Mouse (Mus musculus) activated CD4-positive, CD25-positive, alpha-beta regulatory T cell, adult 4 months (primary cell): ENCODE results near the gene Sncb. TPM values are rescaled to one million over a fixed set of nuclear protein-coding genes. Genes with fewer than 3 reads are reported as not detected.
"Not testable (repeated sequence)": the region's sequence is repeated elsewhere in the genome, so short reads cannot be mapped to it uniquely, and the experiment has no call there.

Experiments used
- ATAC-seq: one replicate; pipeline ENCODE4 v1.8.0; 2017
- polyA plus RNA-seq, 2 experiments: library from polyadenylated mRNA; unstranded; fragments of 100-300 nt; shearing (Covaris generic); gene quantifications; one replicate each; pipeline ENCODE4 v1.2.1; 2017

Gene Sncb
- under 1 TPM; 0.33 to 0.62 TPM for polyA plus RNA-seq

DNA sequence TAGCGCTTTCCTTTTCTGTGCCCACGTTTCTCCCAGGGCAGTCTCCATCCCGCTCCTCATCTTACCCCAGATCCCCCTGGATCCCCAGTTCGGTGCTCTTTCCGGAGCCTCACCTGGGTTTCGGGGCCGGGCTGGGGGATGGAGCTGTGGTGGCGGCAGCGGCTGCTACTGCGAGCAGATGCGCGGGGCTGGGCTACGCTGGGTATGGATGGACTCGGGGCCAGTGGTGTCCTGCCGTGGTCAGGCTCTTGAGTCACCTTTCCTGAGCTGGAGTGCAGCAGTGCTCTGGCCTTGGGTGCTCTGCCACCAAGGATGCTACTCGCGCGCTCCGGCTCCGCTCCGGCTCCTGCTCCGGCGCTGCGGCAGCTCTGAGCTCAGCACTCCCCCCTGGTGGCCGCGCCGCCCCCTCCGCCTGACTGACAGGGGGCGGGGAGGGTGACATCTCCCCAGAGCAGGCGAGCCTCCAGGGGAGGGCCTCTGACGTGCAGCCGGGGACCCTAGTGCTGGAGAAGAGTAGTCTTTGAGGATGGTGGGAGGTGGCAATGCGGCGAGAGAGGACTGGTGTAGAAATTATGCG is at the start of gene Sncb:
TSS of gene Sncb (minus strand) at position 404 of the 577 bp plus-strand sequence.
- peak; percentile 65 for ATAC-seq

GRCm38 (mm10) chr13:54813381-54813780 is 47.0 kb upstream of the Sncb start:
- ATAC-seq: no peak

DNA sequence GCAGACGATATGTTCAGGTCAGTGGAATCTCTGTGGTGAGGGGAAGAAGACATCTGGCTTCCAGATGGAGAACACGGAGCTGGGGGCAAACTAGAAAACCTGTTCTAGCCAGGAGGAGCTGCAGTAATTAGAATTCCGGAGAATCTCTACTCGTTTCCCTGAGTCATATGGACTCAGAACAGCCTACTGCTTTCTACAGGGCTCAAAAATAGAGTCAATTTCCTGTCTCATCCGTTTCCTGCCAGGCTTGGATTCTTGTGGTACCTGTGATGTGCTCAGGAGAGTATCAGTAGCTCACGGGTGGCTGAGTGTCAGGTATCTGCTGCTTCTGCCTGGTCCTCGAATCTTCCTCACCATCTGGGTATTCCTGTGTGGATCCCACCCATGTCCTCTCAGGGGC is 45.1 kb upstream of the Sncb start:
- no peak for ATAC-seq

DNA sequence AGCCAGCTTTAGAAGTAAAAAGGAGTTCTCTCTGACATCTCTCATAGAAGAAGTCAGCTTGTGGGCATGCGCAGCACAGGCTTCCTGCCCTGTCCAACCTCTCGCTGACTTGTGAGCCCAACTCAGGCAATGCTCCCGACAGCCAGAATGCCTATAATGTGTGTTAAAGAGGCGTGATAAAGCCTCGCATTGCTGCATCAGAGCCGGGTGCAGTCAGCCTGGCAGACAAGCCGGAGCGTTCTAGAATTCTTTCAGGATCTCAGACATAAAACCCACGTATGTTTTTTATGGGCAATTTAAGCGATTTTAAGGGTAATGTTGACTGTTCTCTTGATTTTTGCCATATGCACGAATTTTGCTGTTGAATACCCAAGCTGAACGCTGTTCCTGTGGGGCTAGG is 41.7 kb upstream of the Sncb start:
- no peak for ATAC-seq

- no peak for ATAC-seq
Measured at GRCm38 (mm10) chr13:54806434-54806976, 40.1 kb upstream of the Sncb start.

DNA sequence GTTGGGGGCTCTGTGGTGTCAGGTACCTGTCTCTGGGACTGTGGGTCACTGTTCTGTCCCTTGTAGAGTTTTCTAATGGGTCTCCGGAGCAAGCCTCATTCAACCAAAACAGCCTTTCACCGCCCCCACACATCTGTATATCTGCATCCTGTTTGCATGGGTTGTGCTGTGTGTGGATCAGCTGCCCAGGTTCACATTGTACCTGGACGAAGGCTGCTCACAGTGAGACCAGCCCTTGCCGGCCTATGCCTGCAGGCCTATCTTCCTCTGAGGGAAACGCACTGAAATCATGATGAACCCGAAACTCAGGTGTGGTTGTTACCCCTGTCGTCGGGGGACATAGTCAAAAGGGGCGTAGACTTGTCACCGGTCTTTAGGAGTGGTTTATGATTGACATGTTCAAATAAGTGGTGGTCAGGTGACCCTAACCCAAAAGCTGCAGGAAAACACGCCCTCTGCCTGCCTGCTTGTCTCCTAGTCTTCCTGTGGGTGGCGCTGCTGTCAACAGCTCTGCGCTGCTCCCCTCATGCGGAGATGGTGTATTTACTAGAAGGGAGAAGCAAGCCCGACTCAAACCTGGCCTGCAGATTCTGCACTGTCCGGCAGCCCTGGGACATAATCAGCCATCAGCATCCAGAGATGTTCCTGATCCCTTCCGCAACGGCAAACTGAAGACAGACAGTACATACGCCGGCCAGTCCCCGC is 38.9 kb upstream of the Sncb start:
- ATAC-seq: no peak

- ATAC-seq: no peak
Measured at GRCm38 (mm10) chr13:54803010-54803409, 36.6 kb upstream of the Sncb start.

- ATAC-seq: no peak
Measured at GRCm38 (mm10) chr13:54800206-54800605, 33.8 kb upstream of the Sncb start.

- ATAC-seq: no peak
Measured at GRCm38 (mm10) chr13:54799701-54800100, 33.3 kb upstream of the Sncb start.

GRCm38 (mm10) chr13:54798740-54799139 is 32.3 kb upstream of the Sncb start:
- ATAC-seq: no peak

DNA sequence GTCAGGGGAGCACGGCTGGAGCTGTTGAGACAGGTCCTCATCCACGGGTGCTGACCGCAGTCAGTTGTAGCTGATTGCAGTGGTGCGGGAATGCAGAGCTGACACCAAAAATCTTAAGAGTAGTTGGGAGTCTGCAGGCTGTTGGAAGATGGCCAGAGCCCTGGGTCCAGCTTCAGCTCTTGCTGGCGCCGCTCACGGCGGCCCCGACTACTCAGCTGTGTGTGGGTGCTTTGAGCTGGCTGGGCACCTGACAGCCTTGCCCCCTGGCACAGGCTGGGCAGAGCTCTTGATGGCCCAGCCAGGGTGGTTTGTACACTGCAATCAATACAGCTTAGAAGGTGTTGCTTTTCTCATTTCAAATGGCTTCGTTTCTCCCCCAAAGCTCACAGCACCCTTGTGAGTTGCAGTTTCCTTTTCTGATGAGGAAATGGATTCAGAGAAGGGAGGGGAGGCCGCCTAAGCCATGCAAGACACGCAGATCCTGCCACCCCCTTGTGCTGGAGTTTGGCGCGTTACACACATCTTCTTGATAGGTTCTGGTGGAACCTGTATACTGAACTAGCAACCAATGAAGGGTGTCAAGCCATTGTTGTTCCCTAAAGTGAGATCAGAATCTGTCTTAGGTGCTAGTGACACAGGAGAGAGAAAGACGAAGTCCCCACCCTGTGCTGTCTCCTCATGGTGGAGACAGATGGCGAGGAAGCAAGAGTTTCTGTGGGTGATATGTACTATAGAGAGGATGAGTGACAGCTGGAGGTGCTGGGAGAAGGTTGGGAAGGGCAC is 31.7 kb upstream of the Sncb start:
- no peak for ATAC-seq

DNA sequence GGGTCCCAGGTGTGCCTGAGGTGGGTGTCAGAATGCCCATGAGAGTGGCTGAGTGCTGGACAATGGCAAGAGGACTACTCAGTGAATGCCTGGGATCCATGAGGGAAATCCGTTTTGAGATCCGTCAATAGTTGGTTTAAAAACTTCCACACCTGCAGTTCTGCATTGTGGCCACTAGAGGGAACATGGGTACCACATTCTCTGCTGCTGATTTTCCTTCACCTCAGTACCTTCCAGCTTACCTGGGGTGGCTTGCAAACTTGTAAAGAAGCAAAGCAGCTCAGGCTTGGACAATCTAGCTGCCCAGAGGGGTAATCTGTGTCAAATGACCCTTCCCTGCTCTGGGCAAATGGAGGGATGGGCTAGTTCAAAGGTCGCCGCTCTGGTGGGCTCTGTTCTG is 31.0 kb upstream of the Sncb start:
- ATAC-seq: no peak

- ATAC-seq: no peak
Measured at GRCm38 (mm10) chr13:54794843-54795242, 28.4 kb upstream of the Sncb start.

- ATAC-seq: no peak
Measured at GRCm38 (mm10) chr13:54794002-54794577, 27.7 kb upstream of the Sncb start.

DNA sequence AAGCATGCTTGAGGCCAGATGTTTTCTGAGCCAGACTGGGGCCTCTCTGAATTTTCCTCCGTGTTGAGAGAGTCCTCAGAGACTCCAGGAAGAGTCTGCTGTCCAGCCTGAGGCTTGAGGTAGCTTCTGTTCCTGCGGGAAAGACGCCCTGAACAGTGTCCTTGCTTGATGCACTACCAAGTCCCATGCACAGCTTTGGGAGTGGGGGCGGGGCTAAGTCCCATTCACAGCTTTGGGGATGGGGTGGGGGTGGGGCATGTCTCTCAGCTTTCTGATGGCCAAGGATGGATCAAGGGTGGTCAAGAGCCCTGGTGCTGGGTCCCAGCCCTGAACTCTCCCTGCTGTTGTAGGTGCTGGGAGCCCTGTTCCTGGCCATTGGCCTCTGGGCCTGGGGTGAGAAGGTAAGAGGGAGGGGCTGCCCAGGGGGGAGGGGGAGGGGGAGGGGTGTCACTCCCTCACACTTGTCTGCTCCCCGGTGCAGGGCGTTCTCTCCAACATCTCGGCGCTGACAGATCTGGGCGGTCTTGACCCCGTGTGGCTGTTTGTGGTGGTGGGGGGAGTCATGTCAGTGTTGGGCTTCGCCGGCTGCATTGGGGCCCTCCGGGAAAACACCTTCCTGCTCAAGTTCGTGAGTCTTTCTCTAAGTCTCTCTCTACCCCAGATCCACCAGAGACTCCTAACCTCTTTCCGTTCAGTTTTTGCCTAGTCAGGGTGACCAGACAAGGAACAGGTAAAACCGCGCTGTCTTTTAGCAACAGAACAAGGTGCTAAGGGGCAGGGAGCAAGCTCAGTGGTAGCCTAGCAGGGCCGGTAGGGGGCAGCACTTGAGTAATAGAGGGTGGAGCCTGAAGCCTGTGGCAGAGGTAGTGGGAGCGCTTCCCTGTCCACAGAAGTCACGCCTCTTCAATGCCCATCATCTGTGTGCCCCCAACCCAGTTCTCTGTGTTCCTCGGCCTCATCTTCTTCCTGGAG is 26.1 kb upstream of the Sncb start:
- no peak for ATAC-seq

DNA sequence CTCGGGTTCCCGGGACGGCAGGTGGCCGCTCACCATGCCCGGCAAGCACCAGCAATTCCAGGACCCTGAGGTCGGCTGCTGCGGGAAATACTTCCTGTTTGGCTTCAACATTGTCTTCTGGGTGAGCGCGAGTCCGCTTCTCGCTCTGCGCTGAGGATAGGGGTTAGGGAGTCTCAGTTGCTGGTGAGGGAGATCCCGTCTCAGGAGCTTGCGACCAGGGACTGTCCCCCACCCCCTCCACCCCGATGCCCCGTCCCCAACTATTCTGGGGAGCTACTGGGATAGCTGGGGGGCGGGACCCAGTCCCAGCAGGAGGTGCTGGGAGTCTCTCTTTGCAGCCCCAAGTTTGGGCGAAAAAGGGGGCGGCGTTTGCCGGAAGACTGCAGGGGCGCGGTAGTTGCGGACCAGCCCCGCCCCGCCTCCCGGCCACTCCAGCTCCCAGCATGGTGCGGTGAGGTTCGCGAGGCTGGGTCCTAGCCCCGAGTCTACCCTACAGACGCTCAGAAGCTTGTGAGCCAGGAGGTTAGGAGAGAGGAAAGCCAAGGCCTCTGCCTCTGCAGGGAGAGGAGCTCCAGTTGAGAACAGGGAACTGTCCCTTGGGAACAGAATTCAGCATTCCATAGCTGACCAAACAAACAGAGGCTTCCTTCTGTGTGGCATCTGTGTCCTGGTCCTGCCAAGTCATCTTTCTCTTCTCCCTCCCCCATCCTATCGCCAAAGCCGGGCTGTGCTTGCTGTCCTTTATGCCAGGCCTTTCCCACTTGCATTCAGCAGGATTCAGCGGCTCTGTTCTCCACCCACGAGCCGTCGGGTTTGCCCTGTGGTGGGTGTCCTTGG is 23.4 kb upstream of the Sncb start:
- peak; percentile 31 for ATAC-seq

DNA sequence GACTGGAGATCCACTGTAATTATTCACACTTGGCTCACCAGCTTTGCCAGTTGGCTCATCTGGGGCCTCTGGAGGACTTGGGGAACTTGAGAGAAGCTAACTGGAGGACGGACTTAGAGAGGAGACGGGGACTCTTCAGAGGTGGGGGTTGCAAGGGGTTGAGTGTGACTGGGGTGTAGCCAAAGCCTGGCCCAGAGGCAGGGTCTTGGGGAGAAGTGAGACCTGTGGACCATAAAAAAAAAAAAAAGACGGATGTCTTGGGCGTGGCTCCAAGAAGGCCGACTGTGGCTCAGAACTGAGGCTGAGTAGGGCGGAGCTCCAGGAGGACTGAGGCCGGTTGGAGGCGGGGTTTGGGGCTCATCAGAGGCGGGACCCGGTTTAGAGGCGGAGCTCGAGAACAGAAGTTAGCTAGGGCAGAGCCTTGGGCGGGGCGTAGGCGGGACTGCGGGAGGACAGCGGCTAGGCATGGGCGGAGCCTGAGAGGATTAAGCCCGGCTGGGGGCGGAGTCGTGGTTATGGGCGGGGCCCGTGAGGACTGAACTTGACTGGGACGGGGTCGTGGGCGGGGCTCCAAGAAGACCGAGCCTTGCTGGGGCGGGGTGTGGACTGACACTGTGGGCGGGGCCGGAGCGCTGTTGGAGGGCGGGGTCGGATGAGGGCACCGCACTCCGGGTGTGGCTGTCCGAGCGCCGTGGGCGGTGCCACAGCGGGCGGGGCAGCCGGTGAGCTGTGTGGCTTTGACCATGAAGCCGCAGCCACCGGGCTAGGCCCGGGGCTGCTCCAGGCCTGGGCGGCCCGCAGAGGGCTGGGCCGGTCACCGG is 22.6 kb upstream of the Sncb start, which contains the start of gene Tspan17:
TSS of gene Tspan17 (plus strand) at position 638 of the 821 bp plus-strand sequence.
- peak; percentile 86 for ATAC-seq

DNA sequence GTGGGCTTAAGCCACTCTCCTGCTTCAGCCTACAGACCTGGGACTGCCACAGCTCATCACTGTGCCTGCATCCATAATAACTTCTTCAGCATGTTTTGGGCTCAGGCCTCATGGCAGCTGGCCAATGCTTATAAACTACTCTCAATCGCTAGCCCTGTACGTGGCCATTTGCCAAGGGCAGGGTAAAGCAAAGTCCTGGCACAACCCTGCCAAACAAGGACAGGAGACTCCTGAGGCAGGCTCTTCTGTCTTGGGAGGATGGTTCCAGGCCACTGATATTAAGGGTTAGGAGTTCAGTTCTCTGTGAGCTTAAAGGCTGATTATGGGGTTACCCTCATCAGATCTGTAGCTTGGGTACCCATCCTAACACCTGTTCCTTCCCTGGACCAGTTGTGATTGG is 21.2 kb upstream of the Sncb start:
- ATAC-seq: not testable (repeated sequence)

DNA sequence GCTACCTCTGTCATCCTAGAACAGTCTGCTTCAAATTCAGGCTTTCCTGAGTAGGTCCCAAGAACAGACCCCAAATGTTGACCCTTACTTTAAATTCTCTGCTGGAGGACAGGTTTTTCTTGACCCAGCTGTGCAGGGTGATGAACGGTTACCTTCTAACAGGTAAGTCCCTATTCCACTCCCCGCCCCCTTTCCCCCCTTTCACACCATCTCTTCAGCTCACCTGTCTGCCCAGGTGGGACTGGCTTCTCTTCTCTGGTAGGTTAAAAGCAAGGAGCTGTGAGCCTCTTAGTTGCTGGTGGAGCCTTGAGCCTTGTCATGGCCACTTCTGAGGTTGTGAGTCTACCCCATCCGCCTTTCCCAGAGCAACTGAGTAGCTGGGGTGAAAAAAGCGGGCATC is 17.3 kb upstream of the Sncb start, which contains the start of gene Eif4e1b:
TSS of gene Eif4e1b (plus strand) at position 301 of the 400 bp plus-strand sequence.
- no peak for ATAC-seq

DNA sequence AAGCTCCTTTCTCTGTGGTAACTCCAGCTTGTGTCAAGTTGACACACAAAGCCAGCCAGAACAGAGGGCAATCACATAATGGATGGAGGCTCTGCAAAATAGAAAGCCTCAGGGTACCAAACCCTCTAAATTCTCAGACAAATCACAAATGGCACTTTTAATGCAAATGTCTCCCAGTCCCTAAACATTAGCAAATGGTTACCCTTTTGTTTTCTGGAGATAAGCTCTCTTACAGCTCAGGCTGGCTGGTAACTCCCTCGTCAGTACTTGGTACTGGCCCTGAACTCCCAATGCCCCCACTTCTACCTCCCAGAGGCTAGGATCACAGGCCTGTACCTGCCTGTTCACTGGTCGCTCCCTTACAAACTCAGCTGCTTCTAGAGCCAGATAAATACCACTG is 16.8 kb upstream of the Sncb start:
- no peak for ATAC-seq
